Mouse (Mus musculus) right cerebral cortex, postnatal 25 days (tissue): ENCODE data around the gene Gm10024.
"Not testable (repeated sequence)": the region's sequence is repeated elsewhere in the genome, so short reads cannot be mapped to it uniquely, and the experiment has no call there.

Source experiments
- DNase-seq: peaks from one replicate; pipeline ENCODE4 v3.0.0; 2022

Gene Gm10024

DNA sequence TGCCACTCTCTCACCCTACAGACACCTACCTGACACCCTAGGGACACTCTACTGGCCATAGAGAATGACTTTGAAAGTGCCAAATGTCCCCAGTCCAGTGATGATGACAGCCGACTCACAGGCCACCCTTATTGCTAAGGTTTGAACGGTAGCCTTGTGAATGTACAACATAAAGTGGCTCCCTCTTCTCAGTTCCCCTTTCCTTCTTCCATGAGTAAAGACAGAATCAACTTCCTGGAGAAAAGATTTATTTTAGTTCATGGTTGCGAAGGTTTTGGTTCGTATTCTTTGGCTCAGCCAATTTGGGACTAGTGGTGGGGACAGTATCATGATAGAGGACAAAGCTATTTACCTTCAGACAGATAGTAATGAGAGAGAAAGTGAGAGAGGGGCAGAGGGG, 27.7 kb downstream of the Gm10024 start:
- no peak for DNase-seq

DNA sequence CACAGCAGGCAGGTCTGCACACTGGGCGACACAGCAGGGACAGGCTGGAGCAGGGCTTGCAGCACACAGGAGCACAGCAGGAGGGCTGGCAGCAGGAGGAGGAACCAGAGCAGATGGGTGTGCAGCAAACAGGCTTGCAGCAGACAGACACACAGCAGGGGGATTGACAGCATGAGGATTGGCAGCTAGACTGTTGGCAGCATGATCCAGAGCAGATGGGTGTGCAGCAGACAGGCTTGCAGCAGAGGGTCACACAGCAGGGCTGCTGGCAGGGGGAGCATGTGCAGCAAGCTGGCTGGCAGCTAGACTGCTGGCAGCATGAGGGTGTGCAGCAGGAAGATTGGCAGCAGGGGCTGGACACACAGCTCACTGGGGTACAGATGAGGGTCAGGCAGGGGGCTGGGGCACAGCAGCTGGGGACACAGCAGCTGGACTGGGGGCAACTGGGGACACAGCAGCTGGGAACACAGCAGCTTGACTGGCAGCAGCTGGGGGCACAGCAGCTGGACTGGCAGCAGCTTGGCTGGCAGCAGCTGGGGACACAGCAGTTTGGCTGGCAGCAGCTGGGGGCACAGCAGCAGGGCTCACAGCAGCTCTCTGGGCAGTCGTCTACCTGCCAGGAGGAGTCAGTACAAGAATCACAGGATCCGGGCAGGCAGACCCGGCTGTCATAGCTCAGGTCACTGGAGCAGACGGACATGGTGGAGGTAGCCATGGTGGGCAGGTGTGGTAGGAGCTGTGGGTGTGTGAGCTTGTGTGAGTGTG, 30.8 kb downstream of the Gm10024 start, which contains the start of gene Gm18596:
TSS of gene Gm18596 (minus strand) at position 715 of the 765 bp plus-strand sequence.
- DNase-seq: not testable (repeated sequence)

DNA sequence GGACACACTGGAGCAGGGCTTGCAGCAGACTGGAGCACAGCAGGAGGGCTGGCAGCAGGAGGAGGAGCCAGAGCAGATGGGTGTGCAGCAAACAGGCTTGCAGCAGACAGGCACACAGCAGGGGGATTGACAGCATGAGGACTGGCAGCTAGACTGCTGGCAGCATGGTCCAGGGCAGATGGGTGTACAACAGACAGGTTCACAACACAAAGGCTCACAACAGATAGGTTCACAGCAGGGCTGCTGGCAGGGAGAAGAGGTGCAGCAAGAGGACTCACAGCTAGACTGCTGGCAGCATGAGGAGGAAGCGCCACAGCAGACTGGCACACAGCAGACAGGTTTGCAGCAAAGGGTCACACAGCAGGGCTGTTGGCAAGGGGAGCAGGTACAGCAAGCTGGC, 39.4 kb downstream of the Gm10024 start:
- not testable (repeated sequence) for DNase-seq

DNA sequence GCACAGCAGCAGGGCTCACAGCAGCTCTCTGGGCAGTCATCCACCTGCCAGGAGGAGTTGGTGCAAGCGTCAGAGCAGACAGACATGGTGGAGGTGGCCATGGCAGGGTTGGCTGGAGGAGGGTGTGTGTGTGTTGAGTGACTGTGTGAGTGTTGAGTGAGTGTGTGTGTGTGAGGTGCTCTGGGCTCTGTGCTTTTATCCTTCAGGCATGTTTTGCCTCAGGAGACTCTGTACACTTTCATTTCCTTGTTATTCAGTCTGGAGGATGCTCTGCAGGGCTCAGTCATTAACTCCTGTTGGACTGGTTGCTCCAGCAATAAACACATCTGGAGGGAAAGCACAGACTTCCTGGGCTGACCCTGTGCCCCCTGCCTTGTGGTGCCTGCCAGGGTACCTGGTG, 40.0 kb downstream of the Gm10024 start, which contains the start of gene Gm9736:
TSS of gene Gm9736 (minus strand) at position 101 of the 400 bp plus-strand sequence.
- DNase-seq: not testable (repeated sequence)

DNA sequence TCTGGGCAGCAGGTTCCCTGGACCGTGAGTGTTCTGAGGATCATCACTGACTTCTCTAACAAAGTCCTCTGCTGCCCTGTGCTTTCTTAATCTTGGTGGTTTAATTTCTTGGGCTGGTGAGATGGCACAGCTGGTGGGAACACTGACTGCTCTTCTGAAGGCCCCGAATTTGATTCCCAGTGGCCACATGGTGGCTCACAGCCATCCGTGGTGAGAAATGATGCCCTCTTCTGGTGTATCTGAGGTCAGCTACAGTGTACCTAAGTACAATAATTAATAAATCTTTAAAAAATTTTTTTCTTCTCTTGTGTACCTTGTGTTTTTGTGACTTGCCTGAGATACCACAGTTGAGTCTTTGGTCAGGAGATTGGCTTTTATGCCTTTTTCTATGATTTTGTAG, 41.1 kb downstream of the Gm10024 start:
- DNase-seq: not testable (repeated sequence)

DNA sequence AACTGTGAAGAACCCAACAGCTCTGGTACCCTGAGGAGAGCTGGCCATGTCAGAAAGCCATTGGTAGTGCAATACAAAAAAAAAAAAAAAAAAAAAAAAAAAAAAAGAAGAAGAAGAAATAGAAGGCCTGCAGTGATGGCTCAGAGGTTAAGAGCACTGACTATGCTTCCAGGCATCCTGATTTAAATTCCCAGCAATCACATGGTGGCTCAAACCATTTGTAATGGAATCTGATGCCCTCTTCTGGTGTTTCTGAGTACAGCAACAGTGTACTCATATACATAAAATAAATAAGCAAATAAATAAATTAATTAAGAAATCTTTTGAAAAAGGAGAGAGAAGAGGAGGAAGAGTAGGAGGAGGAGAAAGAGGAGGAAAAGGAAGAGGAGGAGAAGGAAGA, 42.2 kb downstream of the Gm10024 start:
- DNase-seq: no peak

DNA sequence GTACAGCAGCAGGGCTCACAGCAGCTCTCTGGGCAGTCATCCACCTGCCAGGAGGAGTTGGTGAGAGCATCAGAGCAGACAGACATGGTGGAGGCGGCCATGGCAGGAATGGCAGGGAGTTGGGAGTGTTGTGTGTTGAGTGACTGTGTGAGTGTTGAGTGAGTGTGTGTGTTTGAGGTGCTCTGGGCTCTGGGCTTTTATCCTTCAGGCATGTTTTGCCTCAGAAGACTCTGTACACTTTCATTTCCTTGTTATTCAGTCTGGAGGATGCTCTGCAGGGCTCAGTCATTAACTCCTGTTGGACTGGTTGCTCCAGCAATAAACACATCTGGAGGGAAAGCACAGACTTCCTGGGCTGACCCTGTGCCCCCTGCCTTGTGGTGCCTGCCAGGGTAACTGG, 48.3 kb downstream of the Gm10024 start, which contains the start of gene Gm3233:
TSS of gene Gm3233 (minus strand) at position 101 of the 400 bp plus-strand sequence.
- DNase-seq: not testable (repeated sequence)
